ENCODE assay signal across 8 mouse cellular contexts in the genomic region with DNA sequence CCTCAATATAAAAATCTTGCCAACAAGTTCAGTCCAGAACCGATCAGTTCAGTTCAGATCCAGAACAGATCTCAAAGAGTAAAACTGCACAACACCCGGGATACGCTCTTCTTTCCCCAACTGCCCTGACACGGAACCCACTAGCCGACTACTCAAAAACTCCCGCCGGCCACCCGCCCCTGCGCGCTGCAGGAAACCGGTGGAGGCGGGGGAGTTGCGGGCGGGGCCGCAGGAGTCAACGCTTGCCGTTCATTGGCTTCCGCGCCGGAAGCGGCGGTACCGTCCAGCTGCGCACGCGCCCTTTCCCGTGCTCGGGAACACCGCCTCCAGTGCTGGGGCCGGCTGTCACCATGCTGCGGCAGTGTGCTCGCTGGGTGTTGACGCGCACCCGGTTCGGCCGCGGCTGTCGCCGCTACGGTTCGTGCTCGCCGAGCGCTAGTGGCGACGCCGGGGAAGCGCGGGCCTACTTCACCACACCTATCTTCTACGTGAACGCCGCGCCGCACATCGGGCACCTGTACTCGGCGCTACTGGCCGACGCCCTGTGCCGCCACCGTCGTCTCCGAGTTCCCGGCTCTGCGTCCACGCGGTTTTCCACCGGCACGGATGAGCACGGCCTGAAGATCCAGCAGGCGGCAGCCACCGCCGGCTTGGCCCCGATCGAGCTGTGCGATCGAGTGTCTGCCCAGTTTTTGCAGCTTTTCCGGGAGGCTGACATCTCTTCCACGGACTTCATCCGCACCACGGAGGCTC. TPM values are rescaled to one million over a fixed set of nuclear protein-coding genes. Genes with fewer than 3 reads are reported as not detected.
DNase-seq lines count a peak whose midpoint lies in the region; ATAC-seq lines count a peak whose summit lies in the region.

A gene (plus strand): TSS at position 288 of the 753 bp plus-strand sequence.

- H3K27me3 ChIP-seq in hindbrain, embryonic 11.5 days (ENCODE audit: control insufficient read depth, insufficient read depth, low read length), result no peaks in the 10 kb centered on the region

- H3K4me3 ChIP-seq in hindbrain, embryonic 11.5 days (ENCODE audit: low read depth, low read length), result peak within 1 kb of the TSS; percentile 85

- peak within 1 kb of the TSS; percentile 86 for H3K4me2 ChIP-seq in hindbrain, embryonic 11.5 days (replicated peaks; ENCODE audit: low read depth, low read length)

- peak within 1 kb of the TSS; percentile 73 for H3K9ac ChIP-seq in hindbrain, embryonic 11.5 days (ENCODE audit: low read depth, low read length)

- DNase-seq in Muller cell, postnatal 12 days (ENCODE audit: inconsistent ontology term), result peak; percentile 97
- peak; percentile 95 for DNase-seq in cerebellum, adult 9-11 months
- peak; percentile 91 to 97 for DNase-seq in frontal cortex, adult 2 months (ENCODE audit: extremely low spot score in 1 of 2, low spot score in 1 of 2)
- DNase-seq in hindbrain, embryonic 11.5 days (ENCODE audit: low spot score), result peak; percentile 97
- peak; percentile 90 to 92 for DNase-seq in layer of hippocampus, postnatal 25 days (ENCODE audit: extremely low spot score in 1 of 2, low spot score in 1 of 2)
- peak; percentile 96 for DNase-seq in lung, postnatal 25 days (ENCODE audit: low spot score)
- peak; percentile 97 for DNase-seq in retina, embryonic 14.5 days (ENCODE audit: low spot score)
- peak; percentile 98 for DNase-seq in thymus, postnatal 4 days

- no peaks in the 10 kb centered on the region for H3K9me3 ChIP-seq in hindbrain, embryonic 11.5 days (ENCODE audit: control insufficient read depth, low read length)

- WGBS in hindbrain, embryonic 11.5 days, result 0% methylated on average over 82 of the region's 82 CpGs

- H3K36me3 ChIP-seq in hindbrain, embryonic 11.5 days (ENCODE audit: control insufficient read depth, insufficient read depth, low read length), result no peaks in the 10 kb centered on the region

- peak within 1 kb of the TSS; percentile 47 for H3K27ac ChIP-seq in hindbrain, embryonic 11.5 days (ENCODE audit: low read depth, low read length)

- peaks cover 5% of the 10 kb centered on the region for H3K4me1 ChIP-seq in hindbrain, embryonic 11.5 days (replicated peaks; ENCODE audit: control insufficient read depth, insufficient read depth, low read length)

- ATAC-seq in hindbrain, embryonic 11.5 days (ENCODE audit: low FRiP score), result peak; percentile 97

RNA-seq across cellular contexts. Expression of the gene that starts here (rescaled TPM):
- 3.7 and 4.8 TPM in 2 replicates for polyA plus RNA-seq in frontal cortex, adult 2 months (2012; rRNA removed)
- polyA plus RNA-seq in hindbrain, embryonic 11.5 days (2014; fragmentation: Nextera tagmentation; extraction: Ambion mirVana), result 2.7 TPM in 2 replicates
- 1 to 10 TPM; 8.2 to 9.8 TPM for total RNA-seq in layer of hippocampus, postnatal 25 days (2021)

Comparison
In these comparisons a context has a peak if more than half of its experiments do, and no peak if none do; other contexts are left out.
1. Peak in every context shown above with its lines: DNase-seq, ATAC-seq, H3K4me3 ChIP-seq and H3K27ac ChIP-seq.